Mouse (Mus musculus) intestine, embryonic 14.5 days (tissue): ENCODE results near the gene Pet100. TPM values are rescaled to one million over a fixed set of nuclear protein-coding genes. Genes with fewer than 3 reads are reported as not detected.

ENCODE experiments used
- ATAC-seq: fragments of 200-750 bp; cut with Nextera tagmentation; replicated peaks from 2 replicates; pipeline ENCODE4 v1.8.0; 2017; ENCODE audit warnings: low read depth, moderate number of reproducible peaks, moderate TSS enrichment, moderate library complexity; ENCODE audit not compliant: low FRiP score, low TSS enrichment
- DNase-seq: peaks from one replicate; pipeline ENCODE4 v3.0.0-alpha.2; 2018; ENCODE audit warnings: low spot score
- H3K27ac ChIP-seq: fragments of 300-500 bp; sonication (generic); 2 replicates; pipeline ENCODE4 v1.5.1; 2014; ENCODE audit warnings: low read depth, mild to moderate bottlenecking, control low read depth
- H3K27me3 ChIP-seq: fragments of 300-500 bp; sonication (generic); replicated peaks from 2 replicates; pipeline ENCODE4 v1.6.1; 2014; ENCODE audit warnings: low read length, control low read depth; ENCODE audit not compliant: control insufficient read depth, insufficient read depth
- H3K36me3 ChIP-seq: fragments of 300-500 bp; sonication (generic); 2 replicates; pipeline ENCODE4 v1.6.1; 2014; ENCODE audit warnings: low read length, control low read depth; ENCODE audit not compliant: control insufficient read depth, insufficient read depth
- H3K4me1 ChIP-seq: fragments of 300-500 bp; sonication (generic); replicated peaks from 2 replicates; pipeline ENCODE4 v1.6.1; 2014; ENCODE audit warnings: low read length, control low read depth, mixed read lengths; ENCODE audit not compliant: control insufficient read depth, insufficient read depth
- H3K4me2 ChIP-seq: fragments of 300-500 bp; sonication (generic); 2 replicates; pipeline ENCODE4 v1.6.1; 2014; ENCODE audit warnings: low read length
- H3K4me3 ChIP-seq: fragments of 300-500 bp; sonication (generic); 2 replicates; pipeline ENCODE4 v1.5.1; 2014; ENCODE audit warnings: low read depth, low read length, control low read depth, mixed read lengths
- H3K9ac ChIP-seq: fragments of 300-500 bp; sonication (generic); 2 replicates; pipeline ENCODE4 v1.6.1; 2014; ENCODE audit warnings: mild to moderate bottlenecking, low read length
- H3K9me3 ChIP-seq: fragments of 300-500 bp; sonication (generic); 2 replicates; pipeline ENCODE4 v1.6.1; 2016; ENCODE audit warnings: low read length, control low read depth; ENCODE audit not compliant: control insufficient read depth
- WGBS: fragments of 180-500 bp; shearing (Covaris S2); extraction: QIAGEN DNeasy Blood & Tissue Kit; methylation state at CpG from one replicate; pipeline ENCODE4 v1.1.7; 2014; 5-methylcytosine and 5-hydroxymethylcytosine counted together
- polyA plus RNA-seq: library from polyadenylated mRNA; unstranded; fragments of >200 nt; fragmentation: Nextera tagmentation; extraction: Ambion mirVana; gene quantifications from 2 replicates; pipeline ENCODE4 v1.2.1, GENCODE M21; 2014

Pet100 gene
- polyA plus RNA-seq, 1 experiment from 2014 or later: 95.1 TPM

- Histone ChIP-seq H3K9ac (peak overlapping the region; percentile 68), H3K36me3 (no peaks in the 10 kb centered on the region), H3K27me3 (peaks cover 12% of the 10 kb centered on the region), H3K4me2 (peak overlapping the region; percentile 87), H3K4me1 (no peaks in the 10 kb centered on the region), H3K4me3 (peak overlapping the region; percentile 63), H3K27ac (peak overlapping the region; percentile 81), H3K9me3 (no peaks in the 10 kb centered on the region)
- under 1% methylated on average over 74 of the region's 77 CpGs for WGBS
- ATAC-seq (peak; percentile 85), DNase-seq (peak; percentile 81)
These were observed 33.7 kb upstream of the Pet100 start for GRCm38 (mm10) chr8:3587391-3588257.

GRCm38 (mm10) chr8:3588258-3588633 is 33.1 kb upstream of the Pet100 start:
- Histone ChIP-seq H3K4me2 (peak overlapping the region; percentile 87), H3K4me3 (peak overlapping the region; percentile 63), H3K36me3 (no peaks in the 10 kb centered on the region), H3K4me1 (no peaks in the 10 kb centered on the region), H3K9ac (peak overlapping the region; percentile 68), H3K27me3 (peaks cover 12% of the 10 kb centered on the region), H3K27ac (no peak overlapping the region), H3K9me3 (no peaks in the 10 kb centered on the region)
- 5% methylated on average over 11 of the region's 11 CpGs for WGBS
- peak; percentile 67 for ATAC-seq
- no peak for DNase-seq

- Histone ChIP-seq H3K27me3 (no peaks in the 10 kb centered on the region), H3K4me1 (no peaks in the 10 kb centered on the region), H3K9ac (no peak overlapping the region), H3K36me3 (no peaks in the 10 kb centered on the region), H3K4me3 (no peak overlapping the region), H3K4me2 (no peak overlapping the region), H3K9me3 (no peaks in the 10 kb centered on the region), H3K27ac (no peak overlapping the region)
- ATAC-seq: no peak
- WGBS: 56% methylated on average over 3 of the region's 3 CpGs
- DNase-seq: no peak
These were observed 27.9 kb upstream of the Pet100 start for GRCm38 (mm10) chr8:3593470-3593869.

GRCm38 (mm10) chr8:3594466-3594865 is 26.9 kb upstream of the Pet100 start:
- Histone ChIP-seq H3K9ac (no peak overlapping the region), H3K9me3 (no peaks in the 10 kb centered on the region), H3K27ac (no peak overlapping the region), H3K4me1 (no peaks in the 10 kb centered on the region), H3K36me3 (no peaks in the 10 kb centered on the region), H3K27me3 (no peaks in the 10 kb centered on the region), H3K4me2 (no peak overlapping the region), H3K4me3 (no peak overlapping the region)
- DNase-seq (no peak), ATAC-seq (no peak)
- WGBS: 90% methylated on average over 2 of the region's 2 CpGs

GRCm38 (mm10) chr8:3598054-3598453 is 23.3 kb upstream of the Pet100 start:
- H3K9ac ChIP-seq: no peak overlapping the region
- H3K4me1 ChIP-seq: no peaks in the 10 kb centered on the region
- no peaks in the 10 kb centered on the region for H3K27me3 ChIP-seq
- WGBS: 72% methylated on average over 3 of the region's 3 CpGs
- H3K4me3 ChIP-seq: no peak overlapping the region
- H3K27ac ChIP-seq: no peak overlapping the region
- H3K9me3 ChIP-seq: no peaks in the 10 kb centered on the region
- DNase-seq (no peak), ATAC-seq (no peak)
- no peak overlapping the region for H3K4me2 ChIP-seq
- peaks cover 8% of the 10 kb centered on the region; the same call in 1 of the 2 replicates for H3K36me3 ChIP-seq

- no peak for ATAC-seq
- Histone ChIP-seq H3K4me2 (no peak overlapping the region), H3K4me3 (no peak overlapping the region), H3K9me3 (no peaks in the 10 kb centered on the region), H3K27me3 (no peaks in the 10 kb centered on the region), H3K27ac (no peak overlapping the region), H3K36me3 (peaks cover 13% of the 10 kb centered on the region), H3K9ac (no peak overlapping the region), H3K4me1 (no peaks in the 10 kb centered on the region)
- 75% methylated on average over 1 of the region's 1 CpGs for WGBS
- no peak for DNase-seq
These were observed 22.1 kb upstream of the Pet100 start for GRCm38 (mm10) chr8:3599219-3599618.

- 86% methylated on average over 6 of the region's 6 CpGs for WGBS
- Histone ChIP-seq H3K36me3 (peaks cover 14% of the 10 kb centered on the region), H3K27me3 (no peaks in the 10 kb centered on the region), H3K4me3 (no peak overlapping the region), H3K4me2 (no peak overlapping the region), H3K9ac (no peak overlapping the region), H3K9me3 (no peaks in the 10 kb centered on the region), H3K4me1 (no peaks in the 10 kb centered on the region), H3K27ac (no peak overlapping the region)
- ATAC-seq: no peak
- DNase-seq: no peak
These were observed 20.9 kb upstream of the Pet100 start for GRCm38 (mm10) chr8:3600401-3600800.

- Histone ChIP-seq H3K9ac (no peak overlapping the region), H3K4me2 (no peak overlapping the region), H3K4me3 (no peak overlapping the region), H3K9me3 (no peaks in the 10 kb centered on the region), H3K36me3 (peaks cover 26% of the 10 kb centered on the region), H3K27ac (no peak overlapping the region), H3K27me3 (no peaks in the 10 kb centered on the region), H3K4me1 (no peaks in the 10 kb centered on the region)
- 70% methylated on average over 13 of the region's 13 CpGs for WGBS
- DNase-seq: no peak
- no peak for ATAC-seq
These were observed 17.9 kb upstream of the Pet100 start for GRCm38 (mm10) chr8:3603439-3603838.

GRCm38 (mm10) chr8:3606593-3606992 is 14.8 kb upstream of the Pet100 start:
- no peak for ATAC-seq
- DNase-seq: no peak
- no peaks in the 10 kb centered on the region for H3K27me3 ChIP-seq
- no peak overlapping the region for H3K4me2 ChIP-seq
- H3K36me3 ChIP-seq: peaks cover 49% of the 10 kb centered on the region
- no peaks in the 10 kb centered on the region for H3K4me1 ChIP-seq
- 78% methylated on average over 16 of the region's 16 CpGs for WGBS
- no peaks in the 10 kb centered on the region for H3K9me3 ChIP-seq
- no peak overlapping the region for H3K9ac ChIP-seq
- no peak overlapping the region for H3K4me3 ChIP-seq
- no peak overlapping the region for H3K27ac ChIP-seq
